Mouse (Mus musculus): ENCODE measurements at regions not wholly inside any gene's neighbourhood (a gene's known extent, or its start where the extent isn't known, plus 50 kb on each side); places are given as distances from the start of the nearest gene placed in this dataset.
A peak's percentile ranks its signal among the peaks of the same experiment; 100 is the strongest.
"Not testable (repeated sequence)": the region's sequence is repeated elsewhere in the genome, so short reads cannot be mapped to it uniquely, and the experiment has no call there.

DNA sequence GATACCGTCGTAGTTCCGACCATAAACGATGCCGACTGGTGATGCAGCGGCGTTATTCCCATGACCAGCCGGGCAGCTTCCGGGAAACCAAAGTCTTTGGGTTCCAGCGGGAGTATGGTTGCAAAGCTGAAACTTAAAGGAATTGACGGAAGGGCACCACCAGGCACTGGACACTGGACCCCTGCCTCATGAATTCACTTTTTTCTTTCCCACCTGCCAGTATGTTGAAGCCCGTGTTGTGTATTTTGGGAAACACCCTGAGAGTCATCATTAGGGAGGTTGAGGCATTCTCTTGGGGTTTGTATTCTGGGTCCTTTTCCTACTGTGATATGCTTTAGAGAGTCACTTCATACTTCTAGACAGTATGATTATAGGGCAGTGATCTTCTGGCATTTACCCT, 197.9 kb downstream of the Samd9l start:
- not testable (repeated sequence) for DNase-seq (ENCODE audit: low spot score in 2 of 2)

DNA sequence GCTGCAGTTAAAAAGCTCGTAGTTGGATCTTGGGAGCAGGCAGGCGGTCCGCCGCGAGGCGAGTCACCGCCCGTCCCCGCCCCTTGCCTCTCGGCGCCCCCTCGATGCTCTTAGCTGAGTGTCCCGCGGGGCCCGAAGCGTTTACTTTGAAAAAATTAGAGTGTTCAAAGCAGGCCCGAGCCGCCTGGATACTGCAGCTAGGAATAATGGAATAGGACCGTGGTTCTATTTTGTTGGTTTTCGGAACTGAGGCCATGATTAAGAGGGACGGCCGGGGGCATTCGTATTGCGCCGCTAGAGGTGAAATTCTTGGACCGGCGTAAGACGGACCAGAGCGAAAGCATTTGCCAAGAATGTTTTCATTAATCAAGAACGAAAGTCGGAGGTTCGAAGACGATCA, 198.3 kb downstream of the Samd9l start:
- DNase-seq (ENCODE audit: low spot score in 2 of 2) = no peak

DNA sequence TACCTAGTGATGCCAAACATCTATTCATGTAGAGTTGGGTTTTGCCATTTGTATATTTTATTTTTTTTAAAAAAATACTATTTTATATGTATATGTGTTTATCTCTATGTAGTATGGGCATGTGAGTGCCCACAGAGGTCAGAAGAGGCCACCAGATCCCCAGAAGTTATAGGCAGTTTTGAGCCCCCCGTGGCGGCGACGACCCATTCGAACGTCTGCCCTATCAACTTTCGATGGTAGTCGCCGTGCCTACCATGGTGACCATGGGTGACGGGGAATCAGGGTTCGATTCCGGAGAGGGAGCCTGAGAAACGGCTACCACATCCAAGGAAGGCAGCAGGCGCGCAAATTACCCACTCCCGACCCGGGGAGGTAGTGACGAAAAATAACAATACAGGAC, 198.8 kb downstream of the Samd9l start:
- DNase-seq (ENCODE audit: low spot score in 2 of 2) = peak; percentile 69 to 81

DNA sequence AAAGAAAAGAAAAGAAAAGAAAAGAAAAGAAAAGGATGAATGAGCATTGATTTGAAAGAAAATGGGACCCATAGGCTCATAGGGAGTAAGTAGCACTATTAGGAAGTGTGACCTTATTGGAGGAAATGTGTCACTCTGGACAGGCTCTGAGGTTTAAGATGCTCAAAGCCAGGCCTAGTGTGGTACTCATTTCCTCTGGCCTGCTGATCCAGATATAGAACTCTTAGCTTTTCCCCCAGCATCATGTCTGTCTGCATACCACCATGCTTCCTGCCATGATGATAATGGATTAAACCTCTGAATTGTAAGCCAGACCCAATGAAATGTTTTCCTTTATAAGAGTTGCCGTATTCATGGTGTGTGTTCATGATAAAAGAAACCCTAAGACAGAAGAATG, 206.9 kb downstream of the Samd9l start:
- DNase-seq (ENCODE audit: low spot score in 2 of 2) = not testable (repeated sequence)

DNA sequence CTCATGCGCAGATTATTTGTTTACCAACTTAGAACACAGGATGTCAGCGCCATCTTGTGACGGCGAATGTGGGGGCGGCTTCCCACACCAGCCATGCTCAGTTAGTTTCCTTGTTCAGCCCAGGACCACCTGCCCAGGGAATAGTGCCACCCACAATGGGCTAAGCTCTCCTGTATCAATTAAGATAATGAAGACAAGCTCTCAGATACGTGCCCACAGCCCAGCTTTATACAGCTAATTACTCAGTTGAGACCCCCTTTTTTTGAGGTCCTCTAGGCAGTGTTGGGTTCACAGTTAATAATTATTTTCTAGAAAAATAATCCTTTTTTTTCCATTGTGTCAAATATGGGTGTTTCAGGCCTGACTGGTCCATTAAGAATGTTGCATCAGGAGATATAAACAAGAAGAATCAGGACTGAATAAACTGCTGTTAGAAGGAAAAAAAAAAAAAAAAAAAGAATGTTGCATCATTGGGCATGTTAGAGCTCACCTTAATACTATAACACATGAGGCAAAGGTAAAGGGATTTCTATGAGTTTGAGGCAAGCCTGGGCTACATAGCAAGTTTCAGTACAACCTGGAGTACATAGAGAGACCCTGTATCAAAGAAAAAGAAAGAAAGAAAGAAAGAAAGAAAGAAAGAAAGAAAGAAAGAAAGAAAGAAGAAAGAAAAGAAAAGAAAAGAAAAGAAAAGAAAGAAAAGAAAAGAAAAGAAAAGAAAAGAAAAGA, 207.5 kb downstream of the Samd9l start:
- DNase-seq (ENCODE audit: low spot score in 2 of 2) = not testable (repeated sequence)

DNA sequence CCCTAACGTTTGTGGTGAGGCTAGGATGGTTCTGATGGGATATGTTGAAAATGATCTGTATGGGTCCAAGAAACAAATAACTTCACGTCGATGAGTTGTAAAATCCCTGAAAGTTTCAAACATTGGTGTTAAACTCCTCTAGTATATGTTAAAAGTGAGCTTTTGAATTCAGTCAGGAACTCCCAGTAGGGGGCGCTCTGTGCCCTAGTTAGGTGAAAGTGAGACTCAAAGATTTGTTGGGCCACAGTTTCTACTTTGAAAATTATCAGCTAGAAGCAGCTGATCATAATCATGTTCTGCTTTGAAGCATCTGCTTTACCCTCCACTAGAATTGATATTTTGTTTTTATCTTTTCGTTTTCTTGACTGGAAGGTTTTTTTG, 215.6 kb downstream of the Samd9l start:
- DNase-seq (ENCODE audit: low spot score in 2 of 2) = peak; percentile 46 to 62

DNA sequence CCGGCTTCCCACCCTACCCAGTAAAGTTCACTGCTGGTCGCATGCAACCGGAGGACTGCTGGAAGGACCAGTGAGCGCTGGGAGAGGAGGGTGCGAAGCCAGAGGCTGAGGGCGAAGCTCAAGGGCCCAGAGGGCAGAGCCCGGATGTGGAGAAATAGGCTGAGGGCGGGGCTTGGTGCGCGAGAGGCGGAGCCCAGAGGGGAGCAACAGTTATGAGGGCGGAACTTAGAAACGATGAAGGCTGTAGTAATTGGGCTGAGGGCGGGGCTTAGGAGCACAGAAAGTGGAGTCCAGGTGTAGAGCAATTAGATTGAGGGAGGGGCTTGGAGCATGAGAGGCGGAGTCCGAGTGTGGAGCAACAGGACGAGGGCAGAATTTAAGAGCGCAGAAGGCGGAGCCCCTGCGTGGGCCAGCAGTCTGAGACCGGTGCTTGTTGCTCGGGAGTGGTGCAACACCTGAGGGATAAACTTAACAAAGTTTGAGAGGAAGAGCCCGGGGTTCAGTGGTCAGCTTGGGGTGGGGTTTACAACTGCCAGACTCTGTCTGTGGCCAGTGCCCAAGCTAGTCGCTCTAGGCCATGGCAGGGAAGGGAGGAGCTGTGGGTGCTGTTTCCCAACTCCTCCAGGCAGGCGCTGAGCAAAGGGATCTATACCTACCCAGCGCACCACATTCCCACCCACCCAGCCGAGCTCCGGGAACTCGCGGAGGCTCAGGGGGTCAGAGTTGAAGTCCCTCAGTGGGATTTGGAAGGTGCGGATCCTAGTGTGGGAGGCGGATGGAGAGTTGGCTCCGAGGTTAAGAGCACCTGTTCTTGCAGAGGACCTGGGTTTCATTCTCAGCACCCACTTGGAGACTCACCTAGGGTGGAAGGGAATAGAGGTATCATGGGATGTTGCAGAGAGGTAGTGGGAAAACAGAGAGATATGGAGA, 216.2 kb downstream of the Samd9l start:
- peak; percentile 17 to 50 for DNase-seq (ENCODE audit: low spot score in 2 of 2)

DNA sequence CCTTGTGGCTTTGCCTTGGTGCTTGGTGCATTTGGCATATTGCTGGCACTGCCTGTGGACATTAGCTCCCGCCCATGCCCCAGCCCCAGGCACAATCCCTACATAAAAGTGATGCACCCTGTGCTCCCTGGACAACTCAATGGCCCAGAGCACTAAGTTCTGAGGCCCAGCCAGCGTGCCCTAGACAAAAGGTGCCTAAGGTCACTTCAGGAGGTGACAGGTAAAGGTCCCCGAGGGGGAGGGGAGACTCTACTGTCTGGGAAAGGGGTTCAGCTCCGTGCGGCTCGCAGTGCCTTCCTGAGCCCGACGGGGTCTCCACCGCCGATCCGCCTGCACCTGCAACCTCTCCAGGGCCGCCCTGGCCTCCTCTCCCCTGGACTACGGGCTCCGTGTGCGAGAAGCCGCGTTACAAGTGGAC, 216.9 kb downstream of the Samd9l start:
- not testable (repeated sequence) for DNase-seq (ENCODE audit: low spot score in 2 of 2)

DNA sequence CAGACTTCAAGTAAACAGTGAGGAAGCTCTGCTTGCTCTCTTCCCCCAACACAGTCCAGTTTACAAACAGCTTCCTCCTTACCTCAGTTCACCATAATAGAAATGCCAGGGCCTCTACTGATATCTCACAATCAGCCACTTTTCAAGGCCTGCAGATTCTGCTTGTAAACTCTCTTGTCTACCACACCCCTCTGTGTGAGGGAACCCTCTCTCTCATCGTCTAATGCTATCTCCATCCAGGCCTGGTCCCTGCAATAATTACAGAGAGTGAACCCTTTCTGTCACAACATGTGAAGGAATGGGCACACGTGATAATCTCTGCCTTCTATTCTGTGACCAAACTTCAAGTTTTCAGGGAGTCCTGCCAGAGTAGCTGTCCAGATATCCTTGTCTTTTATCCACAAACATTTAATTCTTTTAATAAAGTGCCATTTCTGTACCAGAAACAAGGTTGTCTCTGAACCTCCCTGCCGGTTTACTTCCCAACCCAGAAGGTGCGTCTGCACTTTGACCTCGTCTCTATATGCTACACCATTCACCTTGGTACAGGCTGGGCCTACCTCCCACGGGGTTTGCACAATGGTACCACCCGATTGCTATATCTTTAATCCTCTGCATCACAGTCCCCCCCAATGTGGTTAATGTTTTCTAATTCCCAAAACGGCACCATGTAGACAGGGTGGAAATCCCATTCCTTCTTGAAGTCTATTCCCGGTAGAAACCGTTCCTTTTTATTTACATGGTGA, 219.6 kb downstream of the Samd9l start:
- DNase-seq (ENCODE audit: low spot score in 2 of 2) = not testable (repeated sequence)

DNA sequence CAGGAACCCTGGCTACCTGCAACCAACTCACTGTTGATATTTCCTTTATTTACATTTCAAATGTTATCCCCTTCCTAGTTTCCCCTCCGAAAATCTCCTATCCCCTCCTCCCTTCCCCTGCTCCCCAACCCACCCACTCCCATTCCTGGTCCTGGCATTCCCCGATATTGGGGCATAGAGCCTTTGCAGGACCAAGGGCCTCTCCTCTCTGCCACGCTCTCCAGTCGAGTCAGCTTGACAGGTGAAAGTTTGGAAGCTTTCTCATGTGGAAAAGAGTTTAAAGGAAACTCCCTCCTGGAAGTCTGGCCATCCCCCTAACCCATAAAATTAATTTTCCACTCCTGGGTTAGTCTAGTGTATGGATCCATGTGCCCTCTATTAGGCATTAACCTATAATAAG, 229.9 kb downstream of the Samd9l start:
- not testable (repeated sequence) for DNase-seq (ENCODE audit: low spot score in 2 of 2)

DNA sequence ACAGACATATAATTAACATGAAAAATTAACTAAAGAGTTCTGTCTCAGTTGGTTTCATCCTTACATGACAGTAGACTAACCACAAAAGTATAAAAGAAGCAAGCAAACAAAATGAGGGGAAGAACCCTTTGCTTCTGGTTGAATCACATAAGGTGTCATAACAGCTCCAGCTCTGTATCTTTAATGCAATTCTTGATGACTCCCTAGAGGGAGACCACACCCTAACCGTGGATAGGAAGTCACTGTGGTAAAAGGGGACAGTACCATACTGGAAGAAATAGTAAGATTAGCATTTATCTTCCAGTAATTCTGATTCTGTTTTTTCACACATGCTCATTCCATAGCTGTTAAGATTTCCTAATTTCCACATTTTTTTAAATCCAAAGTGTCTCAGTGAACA, 233.2 kb downstream of the Samd9l start:
- not testable (repeated sequence) for DNase-seq (ENCODE audit: low spot score in 2 of 2)

DNA sequence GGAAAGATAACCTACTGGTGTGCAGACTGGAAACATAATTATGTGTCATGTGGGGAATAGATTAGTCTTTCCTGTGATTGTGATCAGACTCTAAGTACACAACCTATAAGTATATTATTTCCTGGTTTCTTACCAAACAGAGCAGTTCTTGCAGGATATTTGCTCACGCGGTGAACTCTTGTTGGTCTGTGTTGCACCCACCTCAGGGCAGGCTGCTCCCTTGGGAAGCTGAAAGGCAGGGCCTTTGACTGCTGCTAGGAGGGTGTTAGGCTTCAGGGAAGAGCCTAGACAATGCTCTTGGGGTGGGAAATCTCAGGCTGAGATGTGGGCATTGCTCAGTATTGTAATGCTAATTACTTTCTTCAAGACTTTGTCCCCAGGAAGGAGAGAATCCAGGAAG, 247.5 kb downstream of the Samd9l start:
- DNase-seq (ENCODE audit: low spot score in 2 of 2) = not testable (repeated sequence)

DNA sequence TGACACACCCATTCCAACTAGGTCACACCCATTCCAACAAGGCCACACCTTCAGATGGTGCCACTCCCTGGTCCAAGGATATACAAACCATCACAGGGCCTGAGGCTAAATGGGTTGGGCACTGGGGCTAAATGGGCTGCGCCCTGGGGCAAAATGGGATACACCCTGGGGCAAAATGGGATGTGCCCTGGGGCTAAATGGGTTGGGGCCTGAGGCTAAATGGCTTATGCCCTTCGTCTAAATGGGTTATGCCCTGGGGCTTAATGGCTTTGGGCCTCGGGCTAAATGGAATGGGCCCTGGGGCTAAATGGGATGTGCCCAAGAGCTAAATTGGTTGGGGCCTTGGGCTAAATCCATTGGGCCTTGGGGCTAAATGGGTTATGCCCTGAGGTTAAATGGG, 261.5 kb downstream of the Samd9l start:
- not testable (repeated sequence) for DNase-seq (ENCODE audit: low spot score in 2 of 2)

DNA sequence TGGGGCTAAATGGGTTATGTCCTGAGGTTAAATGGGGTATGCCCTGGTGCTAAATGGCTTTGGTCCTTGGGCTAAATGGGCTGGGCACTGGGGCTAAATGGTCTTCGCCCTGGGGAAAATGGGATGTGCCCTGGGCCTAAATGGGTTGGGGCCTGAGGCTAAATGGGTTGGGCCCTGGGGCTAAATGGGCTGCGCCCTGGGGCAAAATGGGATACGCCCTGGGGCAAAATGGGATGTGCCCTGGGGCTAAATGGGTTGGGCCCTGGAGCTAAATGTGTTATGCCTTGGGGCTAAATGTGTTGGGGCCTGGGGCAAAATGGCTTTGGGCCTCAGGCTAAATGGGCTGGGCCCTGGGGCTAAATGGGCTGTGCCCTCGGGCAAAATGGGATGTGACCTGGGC, 265.6 kb downstream of the Samd9l start:
- not testable (repeated sequence) for DNase-seq (ENCODE audit: low spot score in 2 of 2)

DNA sequence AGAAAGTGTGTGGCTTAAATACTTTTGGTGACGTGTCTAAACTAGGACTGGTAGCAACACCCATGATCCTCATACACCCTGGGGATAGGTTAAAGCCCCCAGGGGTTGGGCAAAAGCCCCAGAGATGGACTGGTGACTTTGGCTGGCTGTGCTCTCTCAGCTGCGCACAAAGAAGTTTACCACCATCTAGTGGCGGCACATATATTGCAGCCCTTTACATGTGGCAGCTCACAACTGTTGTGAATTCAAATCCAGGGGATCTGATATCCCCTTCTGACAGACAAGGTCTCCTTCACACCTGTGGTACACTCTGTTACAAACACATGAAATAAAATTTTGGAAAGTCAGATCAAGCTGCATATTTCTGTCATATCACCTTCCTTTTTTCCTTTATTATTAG, 283.1 kb downstream of the Samd9l start:
- DNase-seq (ENCODE audit: low spot score in 2 of 2) = not testable (repeated sequence)
